Mouse (Mus musculus): Measurements from ENCODE around the gene Elmo1. TPM values are rescaled to one million over a fixed set of nuclear protein-coding genes. Genes with fewer than 3 reads are reported as not detected.

Elmo1 gene
- polyA plus RNA-seq, 1 experiment from 2014 or later, result 31.3 TPM

DNA sequence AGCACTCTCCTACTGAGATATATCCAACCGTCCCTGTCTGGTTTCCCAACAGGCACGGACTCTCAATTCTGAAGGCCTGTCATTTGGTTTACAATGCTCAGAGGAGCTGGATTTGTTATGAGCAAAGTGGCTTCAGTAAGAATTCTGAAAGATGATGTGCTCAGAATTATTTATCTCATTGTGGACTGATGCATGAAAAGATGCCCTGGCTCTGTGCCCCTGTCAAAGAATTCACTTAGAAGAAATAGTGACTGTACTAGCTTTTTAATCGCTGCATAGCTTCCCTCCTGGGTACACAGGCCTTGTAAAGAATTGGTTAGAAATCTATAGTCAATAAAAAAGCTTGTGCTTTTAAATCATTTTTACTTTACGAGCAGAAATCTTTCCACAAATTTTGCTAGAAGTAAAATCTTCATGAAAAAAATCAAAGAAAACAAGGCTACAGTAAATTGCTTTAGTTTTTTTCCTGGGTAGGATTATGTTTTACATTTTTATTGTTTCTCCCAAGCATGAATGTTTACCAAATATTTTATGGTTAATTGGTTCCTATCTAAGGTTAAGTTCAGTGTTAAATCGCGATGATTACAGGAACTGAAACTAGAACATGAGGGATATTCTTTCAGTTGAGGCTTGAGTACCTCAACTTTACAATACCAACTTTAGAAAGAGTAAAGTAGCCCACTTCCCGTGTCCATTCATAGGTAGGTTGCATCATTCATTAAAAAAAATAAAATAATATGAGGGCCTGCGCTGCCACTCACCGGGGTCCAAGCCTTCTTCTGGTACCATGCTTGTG lies 320.1 kb downstream of the Elmo1 start:
- Histone ChIP-seq H3K79me2 (ENCODE audit: inconsistent target) (no peaks in the 10 kb centered on the region), H3K27ac (no peak overlapping the region), H3K4me3 (ENCODE audit: inconsistent target) (no peak overlapping the region), H3K36me3 (ENCODE audit: inconsistent target) (no peaks in the 10 kb centered on the region)
- 66% methylated on average over 9 of the region's 9 CpGs for WGBS (ENCODE audit: missing documents)

DNA sequence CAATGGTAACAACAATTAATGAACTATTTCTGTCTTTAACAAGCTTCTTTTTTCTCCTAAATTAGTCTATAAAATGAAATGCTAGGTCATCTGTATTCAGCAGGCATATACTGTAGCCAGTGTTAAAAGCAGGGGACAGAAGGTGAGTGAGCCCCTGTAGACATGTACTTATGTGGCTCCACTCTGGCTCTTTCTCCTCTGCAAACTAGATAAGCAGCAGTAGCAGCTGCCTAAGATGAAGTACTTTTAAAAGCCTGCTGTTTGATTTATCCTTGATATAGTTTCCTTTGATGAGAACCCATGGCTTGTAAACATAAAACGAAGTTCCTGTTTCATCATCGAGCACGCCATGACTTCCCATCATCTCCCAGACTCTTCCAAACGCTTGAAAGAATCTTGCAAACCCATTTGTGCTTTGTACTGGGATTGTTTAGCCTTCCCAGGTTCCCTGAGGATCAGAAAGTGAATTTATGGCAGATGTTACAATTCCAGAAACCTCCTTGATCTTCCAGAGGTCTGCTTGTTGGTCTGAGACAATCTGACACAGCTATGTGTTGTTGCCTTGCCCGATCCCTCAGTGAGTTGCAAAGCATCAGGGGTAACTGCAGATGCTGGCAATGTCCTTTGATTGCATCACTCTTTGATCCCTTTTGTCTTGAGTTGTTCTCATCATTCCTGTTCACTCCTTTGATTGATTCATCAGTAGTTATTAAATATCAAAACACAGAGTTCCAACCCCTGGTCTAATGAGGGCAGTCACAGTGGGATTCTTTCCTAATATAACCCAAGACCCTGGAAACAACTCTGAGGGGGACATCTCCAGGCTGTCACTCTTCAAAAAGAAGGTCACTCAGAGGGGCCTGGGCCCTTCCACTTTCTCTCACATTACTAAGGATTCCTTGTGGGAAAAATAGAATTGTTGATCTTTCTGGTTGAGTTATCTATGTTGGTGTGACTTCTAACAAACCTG lies 326.6 kb downstream of the Elmo1 start:
- Histone ChIP-seq H3K27ac (no peak overlapping the region), H3K4me3 (ENCODE audit: inconsistent target) (no peak overlapping the region), H3K36me3 (ENCODE audit: inconsistent target) (no peaks in the 10 kb centered on the region), H3K79me2 (ENCODE audit: inconsistent target) (no peaks in the 10 kb centered on the region)
- WGBS (ENCODE audit: missing documents), result 87% methylated on average over 5 of the region's 5 CpGs

DNA sequence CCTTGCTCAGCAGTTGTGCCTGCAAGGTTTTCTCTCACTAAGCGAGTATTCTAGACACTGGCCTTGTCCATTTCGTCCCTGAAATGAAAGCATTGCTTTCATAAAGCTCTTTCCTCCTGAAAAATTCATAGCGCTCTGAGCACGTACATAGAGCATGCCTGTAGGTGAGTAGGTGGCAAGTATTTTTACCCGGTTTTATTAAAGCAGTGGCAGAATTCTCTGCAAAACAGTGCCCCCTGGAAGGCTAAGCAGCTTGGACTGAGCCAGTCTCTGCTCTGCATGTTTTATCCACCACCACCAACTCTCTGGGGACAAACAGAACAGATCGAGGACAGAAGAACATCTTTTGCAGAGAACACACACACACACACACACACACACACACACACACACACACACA lies 340.6 kb downstream of the Elmo1 start:
- no peak overlapping the region for H3K4me3 ChIP-seq (ENCODE audit: inconsistent target)
- 98% methylated on average over 6 of the region's 6 CpGs for WGBS (ENCODE audit: missing documents)
- H3K27ac ChIP-seq, result no peak overlapping the region
- H3K36me3 ChIP-seq (ENCODE audit: inconsistent target), result no peaks in the 10 kb centered on the region; the same call in 1 of the 2 replicates
- H3K79me2 ChIP-seq (ENCODE audit: inconsistent target), result no peaks in the 10 kb centered on the region

DNA sequence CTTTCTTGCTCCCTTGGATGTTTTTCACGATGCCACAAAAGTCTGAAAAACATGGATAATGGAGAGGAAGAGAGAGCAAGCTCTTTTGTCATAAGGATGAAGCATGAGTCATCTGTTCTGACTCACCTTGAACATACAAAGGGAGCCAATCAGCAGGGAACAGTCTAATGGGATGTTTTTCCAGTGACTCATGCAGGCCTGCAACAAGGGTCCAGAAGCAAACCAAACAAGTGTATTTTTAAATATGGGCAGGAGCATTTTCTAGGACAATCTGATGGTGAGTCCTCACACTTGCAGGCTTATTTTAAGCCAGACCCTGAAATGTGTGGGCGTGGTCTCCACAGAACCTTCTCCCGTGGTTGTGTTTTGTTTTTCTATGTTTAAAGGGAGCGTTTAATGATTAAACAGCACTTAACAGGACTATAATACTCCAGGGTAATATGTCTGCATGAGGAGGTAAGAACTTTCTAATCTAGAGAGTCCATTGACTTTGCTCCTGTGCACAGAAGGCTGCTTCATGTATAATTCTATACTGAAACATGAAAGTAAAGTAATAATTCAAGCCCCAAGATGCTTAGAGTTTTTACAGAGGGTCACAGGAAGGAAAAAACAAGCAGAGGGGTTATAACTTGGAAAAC lies 342.9 kb downstream of the Elmo1 start:
- Histone ChIP-seq H3K36me3 (ENCODE audit: inconsistent target) (no peaks in the 10 kb centered on the region), H3K4me3 (ENCODE audit: inconsistent target) (no peak overlapping the region), H3K79me2 (ENCODE audit: inconsistent target) (no peaks in the 10 kb centered on the region), H3K27ac (no peak overlapping the region)
- WGBS (ENCODE audit: missing documents), result 93% methylated on average over 4 of the region's 4 CpGs

DNA sequence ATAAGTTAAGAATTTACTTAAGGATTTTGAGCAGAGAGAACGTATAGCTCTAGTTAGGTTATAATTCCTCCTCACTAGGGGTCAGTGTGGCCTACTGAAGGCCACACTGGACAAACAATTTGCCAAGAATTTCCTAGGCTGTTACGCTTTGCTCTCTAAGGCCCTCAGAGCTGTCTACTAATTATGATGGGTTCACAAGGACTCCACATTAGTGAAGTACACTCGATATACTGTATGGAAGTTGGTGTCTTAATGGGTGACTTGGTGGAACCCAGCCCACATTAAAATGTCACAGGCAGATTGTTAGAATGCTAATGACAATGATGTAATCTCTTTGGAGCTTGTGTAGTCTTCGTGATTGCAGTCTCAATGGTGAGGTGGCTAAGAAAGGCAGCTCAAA lies 343.7 kb downstream of the Elmo1 start:
- WGBS (ENCODE audit: missing documents), result 97% methylated on average over 4 of the region's 4 CpGs
- no peaks in the 10 kb centered on the region for H3K36me3 ChIP-seq (ENCODE audit: inconsistent target)

DNA sequence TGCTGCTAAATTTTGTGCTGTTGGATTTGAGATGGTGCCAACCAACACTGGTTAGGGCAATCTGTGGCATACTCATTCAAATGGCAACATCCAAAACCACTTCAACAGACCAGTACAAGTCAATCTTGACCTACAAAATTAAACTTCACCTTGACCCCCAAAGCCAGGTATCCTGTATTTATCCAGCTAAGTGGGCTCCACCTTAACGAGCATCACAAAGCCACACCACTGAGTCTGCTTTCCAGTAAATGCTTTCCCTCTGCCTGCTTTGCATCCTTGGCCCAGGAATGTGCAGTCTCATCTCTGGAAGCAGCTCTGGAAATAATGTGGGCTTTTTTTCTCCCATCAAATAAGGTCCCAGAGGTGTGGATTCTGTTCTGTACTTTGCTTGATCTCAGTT lies 349.1 kb downstream of the Elmo1 start:
- no peak overlapping the region for H3K4me3 ChIP-seq (ENCODE audit: inconsistent target)
- WGBS (ENCODE audit: missing documents), result 100% methylated on average over 1 of the region's 1 CpGs

More for the DNA sequence above, 343.7 kb downstream of the Elmo1 start:
- no peak overlapping the region for H3K27ac ChIP-seq
- H3K79me2 ChIP-seq (ENCODE audit: inconsistent target), result no peaks in the 10 kb centered on the region
- no peak overlapping the region for H3K4me3 ChIP-seq (ENCODE audit: inconsistent target)

DNA sequence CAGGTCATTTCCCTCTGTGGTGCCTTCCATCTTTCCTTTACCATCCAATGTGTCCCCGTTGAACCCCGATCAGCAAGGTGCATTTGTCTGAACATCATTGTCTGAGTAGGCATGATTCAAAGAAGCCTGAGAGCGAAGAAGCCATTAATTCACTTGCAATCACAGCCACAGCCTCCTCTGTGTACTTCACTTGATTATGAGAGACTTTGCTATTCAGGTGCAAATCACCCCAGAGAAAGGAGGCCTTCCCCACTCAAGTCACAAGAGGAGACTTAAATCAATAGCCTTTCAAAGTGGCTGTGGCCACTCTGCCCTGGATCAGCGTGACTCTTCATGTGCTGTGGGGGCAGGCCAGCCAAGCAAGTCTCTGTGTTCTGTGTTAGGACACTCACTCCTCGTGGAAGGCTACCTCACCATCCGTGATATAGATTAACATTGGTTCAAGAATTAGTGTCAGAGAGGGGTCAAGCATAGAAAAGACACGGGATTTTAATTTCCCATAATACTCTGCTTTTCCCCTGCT lies 360.5 kb downstream of the Elmo1 start:
- H3K27ac ChIP-seq, result no peak overlapping the region
- 92% methylated on average over 7 of the region's 7 CpGs for WGBS (ENCODE audit: missing documents)

More for the DNA sequence above, 349.1 kb downstream of the Elmo1 start:
- H3K36me3 ChIP-seq (ENCODE audit: inconsistent target), result no peaks in the 10 kb centered on the region
- no peaks in the 10 kb centered on the region for H3K79me2 ChIP-seq (ENCODE audit: inconsistent target)
- H3K27ac ChIP-seq, result no peak overlapping the region

DNA sequence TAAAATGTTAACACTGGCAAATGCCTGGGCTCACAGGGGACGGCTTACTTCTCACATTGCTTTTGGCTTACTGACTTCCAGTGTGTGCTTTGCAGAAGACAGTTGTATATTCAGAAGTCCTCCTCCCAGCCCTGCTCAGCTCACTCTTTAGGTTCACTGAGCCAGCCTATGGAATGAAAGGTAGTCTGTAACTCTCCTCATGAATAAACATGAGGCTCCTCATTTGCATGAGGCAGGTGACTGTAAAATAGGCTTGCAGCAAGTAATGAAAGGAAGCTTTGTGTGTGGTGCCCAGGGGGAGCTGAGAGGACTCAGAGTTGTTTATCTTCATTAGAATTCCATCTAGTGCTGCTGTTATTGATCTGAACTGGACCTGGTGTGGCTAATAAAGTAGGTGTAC lies 364.0 kb downstream of the Elmo1 start:
- WGBS (ENCODE audit: missing documents), result 79% methylated on average over 1 of the region's 1 CpGs
- Histone ChIP-seq H3K79me2 (ENCODE audit: inconsistent target) (no peaks in the 10 kb centered on the region), H3K4me3 (ENCODE audit: inconsistent target) (no peak overlapping the region), H3K27ac (no peak overlapping the region), H3K36me3 (ENCODE audit: inconsistent target) (peaks cover 5% of the 10 kb centered on the region; the same call in 1 of the 2 replicates)

More for the DNA sequence above, 360.5 kb downstream of the Elmo1 start:
- no peak overlapping the region for H3K4me3 ChIP-seq (ENCODE audit: inconsistent target)
- H3K36me3 ChIP-seq (ENCODE audit: inconsistent target), result peaks cover 6% of the 10 kb centered on the region; the same call in 1 of the 2 replicates
- no peaks in the 10 kb centered on the region for H3K79me2 ChIP-seq (ENCODE audit: inconsistent target)

DNA sequence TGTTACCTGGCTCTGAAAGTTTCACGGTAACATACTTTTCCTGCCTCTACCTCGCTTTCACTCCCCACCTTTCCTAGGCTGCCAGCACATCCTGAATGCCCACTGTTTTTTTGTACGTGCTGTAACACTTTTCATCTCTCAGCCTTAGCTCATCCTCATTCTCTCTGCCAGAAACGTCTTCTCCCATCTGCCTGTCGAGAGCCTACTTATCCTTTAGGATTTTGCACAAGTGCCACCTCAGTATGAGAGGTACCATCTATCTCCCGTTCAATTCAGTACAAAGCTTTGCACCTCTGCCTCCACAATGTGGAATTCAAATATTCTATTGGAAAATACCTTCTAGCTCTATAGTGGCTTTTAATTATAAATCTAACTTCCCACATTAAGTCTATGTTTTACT lies 369.7 kb downstream of the Elmo1 start:
- WGBS (ENCODE audit: missing documents), result 97% methylated on average over 6 of the region's 6 CpGs
- H3K27ac ChIP-seq, result no peak overlapping the region
- no peak overlapping the region for H3K4me3 ChIP-seq (ENCODE audit: inconsistent target)
- no peaks in the 10 kb centered on the region for H3K79me2 ChIP-seq (ENCODE audit: inconsistent target)
- H3K36me3 ChIP-seq (ENCODE audit: inconsistent target), result no peaks in the 10 kb centered on the region

DNA sequence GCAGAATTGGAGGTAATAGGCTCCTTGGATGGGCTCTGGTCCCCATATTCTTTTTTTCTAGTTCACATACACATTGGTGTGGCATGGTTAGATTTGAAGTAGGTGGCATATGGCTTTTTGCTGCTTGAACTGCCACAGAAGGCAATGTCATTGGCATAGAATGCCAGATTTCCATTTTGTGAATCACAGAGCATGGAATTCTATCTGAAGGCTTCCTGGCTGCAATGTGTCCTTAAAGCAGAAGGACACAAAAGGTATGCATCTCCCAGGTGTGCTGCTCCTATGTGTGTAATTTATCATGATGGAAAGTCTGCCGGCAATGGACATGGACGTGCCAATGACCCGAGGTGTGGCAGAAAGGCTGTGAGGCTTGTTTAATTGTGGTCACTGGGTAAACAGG lies 371.2 kb downstream of the Elmo1 start:
- Histone ChIP-seq H3K79me2 (ENCODE audit: inconsistent target) (no peaks in the 10 kb centered on the region), H3K4me3 (ENCODE audit: inconsistent target) (no peak overlapping the region), H3K27ac (no peak overlapping the region), H3K36me3 (ENCODE audit: inconsistent target) (no peaks in the 10 kb centered on the region)
- 94% methylated on average over 3 of the region's 3 CpGs for WGBS (ENCODE audit: missing documents)

DNA sequence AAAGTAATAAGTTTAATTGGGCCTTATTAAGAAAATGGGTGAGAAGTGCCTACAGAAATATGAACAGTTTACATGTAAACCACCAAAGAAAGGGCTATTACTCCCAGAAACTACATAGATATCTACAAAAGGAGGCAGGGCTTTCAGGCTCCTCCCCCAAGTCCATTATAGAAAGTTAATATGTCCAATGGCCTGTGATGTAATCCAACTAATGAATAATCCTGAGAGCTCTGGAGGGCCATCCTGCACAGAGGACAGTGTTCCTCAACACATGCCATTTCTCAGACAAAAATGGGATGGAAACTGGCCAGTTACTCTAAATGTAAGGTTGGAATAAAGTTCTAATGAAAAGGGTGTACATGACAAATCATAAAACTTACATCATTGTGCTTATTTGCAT lies 373.8 kb downstream of the Elmo1 start:
- Histone ChIP-seq H3K36me3 (ENCODE audit: inconsistent target) (no peaks in the 10 kb centered on the region), H3K27ac (no peak overlapping the region), H3K79me2 (ENCODE audit: inconsistent target) (no peaks in the 10 kb centered on the region), H3K4me3 (ENCODE audit: inconsistent target) (no peak overlapping the region)

DNA sequence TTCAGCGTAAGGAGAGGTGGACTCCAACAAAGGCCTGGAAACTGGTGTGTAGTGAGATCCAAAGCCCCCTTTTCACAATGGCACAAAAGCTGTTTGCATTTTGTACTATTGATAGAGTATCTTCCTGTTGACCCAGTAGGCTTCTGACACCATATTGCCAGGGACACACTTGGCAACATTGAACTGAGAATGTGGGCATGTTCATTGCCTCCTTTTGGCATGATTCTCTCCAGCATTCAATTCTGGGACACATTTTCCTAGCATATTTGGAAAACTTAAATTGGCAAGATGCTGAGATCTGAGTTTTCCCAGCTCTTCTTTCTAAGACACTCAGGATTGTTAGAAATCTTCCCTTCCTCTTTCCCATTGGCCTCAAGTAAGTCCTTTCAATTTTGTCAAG lies 377.0 kb downstream of the Elmo1 start:
- Histone ChIP-seq H3K27ac (no peak overlapping the region), H3K36me3 (ENCODE audit: inconsistent target) (no peaks in the 10 kb centered on the region), H3K4me3 (ENCODE audit: inconsistent target) (no peak overlapping the region), H3K79me2 (ENCODE audit: inconsistent target) (peaks cover 8% of the 10 kb centered on the region; the same call in 1 of the 2 replicates)
- 90% methylated on average over 1 of the region's 1 CpGs for WGBS (ENCODE audit: missing documents)

DNA sequence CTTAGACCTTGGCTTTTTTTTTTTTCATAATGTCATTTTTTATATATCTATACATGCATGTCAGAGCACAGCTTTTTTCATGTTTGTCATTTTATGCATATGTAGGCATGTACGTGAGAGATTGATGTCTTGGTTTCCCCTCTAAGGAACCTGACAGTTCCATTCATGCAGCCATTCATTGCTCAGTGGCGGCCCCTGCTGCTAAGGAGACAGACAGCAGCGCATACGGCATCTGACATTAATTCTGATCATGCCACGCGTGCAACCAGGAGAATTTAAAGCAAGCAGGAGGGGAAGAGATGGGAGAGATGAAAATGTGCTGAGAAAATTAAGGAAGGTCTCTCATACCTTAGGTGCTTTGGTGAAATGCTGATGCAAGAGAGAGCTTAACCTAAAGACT lies 381.3 kb downstream of the Elmo1 start:
- H3K36me3 ChIP-seq (ENCODE audit: inconsistent target), result no peaks in the 10 kb centered on the region
- H3K27ac ChIP-seq, result no peak overlapping the region
- 61% methylated on average over 6 of the region's 6 CpGs for WGBS (ENCODE audit: missing documents)
- H3K79me2 ChIP-seq (ENCODE audit: inconsistent target), result peaks cover 8% of the 10 kb centered on the region; the same call in 1 of the 2 replicates
- no peak overlapping the region for H3K4me3 ChIP-seq (ENCODE audit: inconsistent target)

DNA sequence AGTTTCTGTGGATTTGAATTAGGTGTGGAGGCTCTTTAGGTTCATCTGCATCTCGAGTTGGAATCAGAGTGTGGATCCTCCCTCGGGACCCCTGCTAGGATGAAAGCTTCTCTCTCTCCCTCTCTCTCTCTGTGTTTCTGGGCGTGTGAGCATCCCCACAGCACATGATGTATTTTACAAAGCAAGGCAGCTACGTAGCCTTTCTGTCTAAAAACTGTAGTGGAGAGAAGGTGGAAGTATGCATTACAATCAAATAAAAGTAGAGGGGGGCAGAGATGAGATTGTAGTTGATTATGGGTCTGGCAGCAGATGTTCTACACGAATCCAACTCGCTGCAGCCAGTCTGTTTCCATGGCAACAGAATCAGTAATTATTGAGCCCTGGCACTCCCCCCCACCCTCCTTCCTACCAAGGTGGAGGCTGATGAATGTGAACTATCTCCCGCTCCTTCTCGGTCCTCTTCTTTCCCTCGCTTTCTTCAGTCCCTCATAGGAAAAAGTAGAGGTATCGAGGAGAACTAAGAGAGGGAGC lies 382.0 kb downstream of the Elmo1 start:
- Histone ChIP-seq H3K4me3 (ENCODE audit: inconsistent target) (no peak overlapping the region), H3K36me3 (ENCODE audit: inconsistent target) (no peaks in the 10 kb centered on the region)
- WGBS (ENCODE audit: missing documents), result 91% methylated on average over 10 of the region's 10 CpGs

More for the DNA sequence above, 382.0 kb downstream of the Elmo1 start:
- Histone ChIP-seq H3K79me2 (ENCODE audit: inconsistent target) (peaks cover 8% of the 10 kb centered on the region; the same call in 1 of the 2 replicates), H3K27ac (no peak overlapping the region)

All from macrophage (primary cell).